Mouse (Mus musculus) forebrain, postnatal 0 days (tissue): ENCODE data around the gene Tnfsf13. TPM values are rescaled to one million over a fixed set of nuclear protein-coding genes. Genes with fewer than 3 reads are reported as not detected.

ENCODE experiments used
- ATAC-seq: fragments of 200-750 bp; cut with Nextera tagmentation; 2 replicates; pipeline ENCODE4 v1.8.0; 2017; ENCODE audit warnings: mild to moderate bottlenecking, moderate library complexity
- DNase-seq: peaks from one replicate; pipeline ENCODE4 v3.0.0-alpha.2; 2015
- H3K27ac ChIP-seq: fragments of 300-500 bp; sonication (generic); 2 replicates; pipeline ENCODE4 v1.5.1; 2014; ENCODE audit warnings: low read depth, mild to moderate bottlenecking, antibody characterized with exemption, low read length, moderate library complexity, mixed read lengths
- H3K27me3 ChIP-seq: fragments of 300-500 bp; sonication (generic); 2 replicates; pipeline ENCODE4 v1.6.1; 2014; ENCODE audit warnings: mild to moderate bottlenecking, low read length, mixed read lengths; ENCODE audit not compliant: insufficient read depth
- H3K36me3 ChIP-seq: fragments of 300-500 bp; sonication (generic); 2 replicates; pipeline ENCODE4 v1.6.1; 2014; ENCODE audit warnings: mild to moderate bottlenecking, moderate library complexity; ENCODE audit not compliant: insufficient read depth
- H3K4me1 ChIP-seq: fragments of 300-500 bp; sonication (generic); 2 replicates; pipeline ENCODE4 v1.6.1; 2014; ENCODE audit warnings: antibody characterized with exemption; ENCODE audit not compliant: insufficient read depth
- H3K4me2 ChIP-seq: fragments of 300-500 bp; sonication (generic); 2 replicates; pipeline ENCODE4 v1.6.1; 2014; ENCODE audit warnings: low read depth, mild to moderate bottlenecking, moderate library complexity
- H3K4me3 ChIP-seq: fragments of 300-500 bp; sonication (generic); 2 replicates; pipeline ENCODE4 v1.5.1; 2014; ENCODE audit warnings: low read depth, low read length, mixed read lengths
- H3K9ac ChIP-seq: fragments of 300-500 bp; sonication (generic); 2 replicates; pipeline ENCODE4 v1.6.1; 2014; ENCODE audit warnings: mild to moderate bottlenecking
- H3K9me3 ChIP-seq: fragments of 300-500 bp; sonication (generic); 2 replicates; pipeline ENCODE4 v1.6.1; 2016; ENCODE audit warnings: low read length
- CTCF ChIP-seq: sonication (generic); IDR thresholded peaks from 2 replicates; pipeline ENCODE4 v1.5.1; 2016; ENCODE audit warnings: antibody characterized with exemption, control low read depth, low read depth
- WGBS: fragments of 180-500 bp; shearing (Covaris S2); extraction: QIAGEN DNeasy Blood & Tissue Kit; methylation state at CpG from one replicate; pipeline ENCODE4 v1.1.7; 2014; 5-methylcytosine and 5-hydroxymethylcytosine counted together
- polyA plus RNA-seq: library from polyadenylated mRNA; unstranded; fragments of >200 nt; fragmentation: Nextera tagmentation; extraction: Ambion mirVana; gene quantifications from 2 replicates; pipeline ENCODE4 v1.2.1, GENCODE M21; 2015
- total RNA-seq: library from RNA; depleted of rRNA; stranded (reverse); fragments of >200 nt; gene quantifications from 2 replicates; pipeline ENCODE4 v1.2.3, GENCODE M21; 2014

The Tnfsf13 gene
- total and polyA plus RNA-seq, 2 experiments from 2014 or later, result 0.61 TPM; not detected in 1

GRCm38 (mm10) chr11:69681314-69682208, 4.0 kb downstream of the Tnfsf13 start, which contains the start of gene Senp3:
Gene Senp3, minus strand, starts transcription at chr11:69682084.
- no peaks in the 10 kb centered on the region for H3K27me3 ChIP-seq
- DNase-seq (peak; percentile 99), ATAC-seq (peak; percentile 99)
- H3K36me3 ChIP-seq, result peaks cover 17% of the 10 kb centered on the region
- H3K9me3 ChIP-seq, result no peaks in the 10 kb centered on the region
- peak within 1 kb of the TSS; percentile 69 for H3K9ac ChIP-seq
- peak within 1 kb of the TSS; percentile 84 for H3K27ac ChIP-seq
- no peak for TF ChIP-seq CTCF
- peaks cover 14% of the 10 kb centered on the region for H3K4me1 ChIP-seq
- WGBS, result 2% methylated on average over 77 of the region's 80 CpGs
- peak within 1 kb of the TSS; percentile 82 for H3K4me2 ChIP-seq
- H3K4me3 ChIP-seq, result peak within 1 kb of the TSS; percentile 74

- no peaks in the 10 kb centered on the region for H3K9me3 ChIP-seq
- peak overlapping the region; percentile 82 for H3K4me2 ChIP-seq
- no peak for ATAC-seq
- H3K27ac ChIP-seq, result no peak overlapping the region
- H3K4me3 ChIP-seq, result 0 out of 2 replicates have a peak overlapping the region, but pooled peaks have one; percentile 74
- peaks cover 14% of the 10 kb centered on the region for H3K4me1 ChIP-seq
- H3K27me3 ChIP-seq, result no peaks in the 10 kb centered on the region
- WGBS, result 91% methylated on average over 30 of the region's 30 CpGs
- TF ChIP-seq CTCF, result no peak
- peak overlapping the region; percentile 69; the same call in 1 of the 2 replicates for H3K9ac ChIP-seq
- no peak for DNase-seq
- peaks cover 29% of the 10 kb centered on the region for H3K36me3 ChIP-seq
Observed at GRCm38 (mm10) chr11:69680136-69680855, 5.3 kb downstream of the Tnfsf13 start.

GRCm38 (mm10) chr11:69679144-69679543, 6.4 kb downstream of the Tnfsf13 start:
- 91% methylated on average over 2 of the region's 2 CpGs for WGBS
- Histone ChIP-seq H3K9ac (no peak overlapping the region), H3K27me3 (no peaks in the 10 kb centered on the region), H3K4me1 (peaks cover 14% of the 10 kb centered on the region), H3K4me2 (no peak overlapping the region), H3K9me3 (no peaks in the 10 kb centered on the region), H3K36me3 (peaks cover 40% of the 10 kb centered on the region), H3K4me3 (no peak overlapping the region), H3K27ac (no peak overlapping the region)
- DNase-seq (no peak), ATAC-seq (no peak)
- TF ChIP-seq CTCF, result no peak

GRCm38 (mm10) chr11:69672211-69672706, 13.3 kb downstream of the Tnfsf13 start, which contains the start of gene Eif4a1:
Gene Eif4a1, minus strand, starts transcription at chr11:69672423.
- TF ChIP-seq CTCF, result no peak; the same call in 1 of the 2 replicates
- H3K27me3 ChIP-seq, result no peaks in the 10 kb centered on the region
- DNase-seq, result peak; percentile 100
- peak within 1 kb of the TSS; percentile 98 for H3K27ac ChIP-seq
- H3K9me3 ChIP-seq, result no peaks in the 10 kb centered on the region
- H3K4me3 ChIP-seq, result peak within 1 kb of the TSS; percentile 100
- H3K4me1 ChIP-seq, result peaks cover 17% of the 10 kb centered on the region
- peak; percentile 94 for ATAC-seq
- under 1% methylated on average over 36 of the region's 36 CpGs for WGBS
- H3K36me3 ChIP-seq, result peaks cover 63% of the 10 kb centered on the region
- peak within 1 kb of the TSS; percentile 99 for H3K9ac ChIP-seq
- H3K4me2 ChIP-seq, result peak within 1 kb of the TSS; percentile 87

GRCm38 (mm10) chr11:69671726-69672124, 13.9 kb downstream of the Tnfsf13 start:
- H3K27me3 ChIP-seq, result no peaks in the 10 kb centered on the region
- H3K4me1 ChIP-seq, result peaks cover 17% of the 10 kb centered on the region
- ATAC-seq, result peak; percentile 3
- no peaks in the 10 kb centered on the region for H3K9me3 ChIP-seq
- H3K4me3 ChIP-seq, result peak overlapping the region; percentile 100
- peak overlapping the region; percentile 99 for H3K9ac ChIP-seq
- H3K36me3 ChIP-seq, result peaks cover 65% of the 10 kb centered on the region
- peak overlapping the region; percentile 87 for H3K4me2 ChIP-seq
- peak overlapping the region; percentile 98 for H3K27ac ChIP-seq
- no peak for TF ChIP-seq CTCF
- no peak for DNase-seq
- WGBS, result 2% methylated on average over 41 of the region's 43 CpGs

- Histone ChIP-seq H3K4me3 (peak overlapping the region; percentile 100), H3K36me3 (peaks cover 65% of the 10 kb centered on the region), H3K4me2 (peak overlapping the region; percentile 87), H3K9ac (peak overlapping the region; percentile 99), H3K27ac (peak overlapping the region; percentile 98), H3K9me3 (no peaks in the 10 kb centered on the region), H3K4me1 (peaks cover 17% of the 10 kb centered on the region), H3K27me3 (no peaks in the 10 kb centered on the region)
- DNase-seq (peak; percentile 98), ATAC-seq (peak; percentile 79)
- 2% methylated on average over 60 of the region's 61 CpGs for WGBS
- peak; percentile 36 for TF ChIP-seq CTCF
Observed at GRCm38 (mm10) chr11:69670786-69671725, 14.5 kb downstream of the Tnfsf13 start.
